Mouse (Mus musculus): Measurements from ENCODE around the gene Cfap74. TPM values are rescaled to one million over a fixed set of nuclear protein-coding genes. Genes with fewer than 3 reads are reported as not detected.
A peak's percentile ranks its signal among the peaks of the same experiment; 100 is the strongest.

Cfap74 gene
- total and polyA plus RNA-seq, 3 experiments, result 0.39 to 1.0 TPM; not detected in 1

- Histone ChIP-seq H3K27me3 (ENCODE audit: control insufficient read depth in 1 of 2, insufficient read depth in 2 of 2, low read length in 2 of 2) (no peaks in the 10 kb centered on the region), H3K4me1 (ENCODE audit: control insufficient read depth in 1 of 2, insufficient read depth in 2 of 2, low read length in 2 of 2) (peaks cover 21 to 45% of the 10 kb centered on the region in 2 experiments), H3K4me3 (ENCODE audit: control insufficient read depth in 1 of 2, insufficient read depth in 1 of 2, low read depth in 2 of 2, low read length in 2 of 2) (0 out of 4 replicates have a peak overlapping the region, but pooled peaks of 1 of the 2 experiments have one; percentile 8), H3K9me3 (replicated peaks; ENCODE audit: insufficient read depth, low read length) (no peaks in the 10 kb centered on the region), H3K79me2 (ENCODE audit: control insufficient read depth, insufficient read depth, low read length, poor library complexity) (peaks cover 30% of the 10 kb centered on the region), H3K36me3 (ENCODE audit: control insufficient read depth in 1 of 2, insufficient read depth in 2 of 2, low read length in 2 of 2) (peaks cover 2 to 51% of the 10 kb centered on the region in 2 experiments; a peak in 3 of 4 replicates), H3K27ac (ENCODE audit: control insufficient read depth, low read depth, low read length) (peak overlapping the region; percentile 82), H3K9ac (ENCODE audit: control insufficient read depth, low read depth, low read length, poor library complexity, severe bottlenecking) (peak overlapping the region; percentile 29)
- 0 out of 2 replicates have a peak, but pooled peaks have one; percentile 19 for TF ChIP-seq MAX (IDR thresholded peaks at IDR 0.05; ENCODE audit: low read length)
- TF ChIP-seq POLR2AphosphoS5 (IDR thresholded peaks at IDR 0.05; ENCODE audit: borderline replicate concordance, low read depth, low read length), result no peak
- TF ChIP-seq ETS1 (IDR thresholded peaks at IDR 0.05; ENCODE audit: low read depth, low read length), result no peak
- peak in 1 of 2 experiments; percentile 32; a peak in 1 of 4 replicates for TF ChIP-seq POLR2A (IDR thresholded peaks at IDR 0.05; ENCODE audit: control insufficient read depth in 1 of 2, insufficient read depth in 1 of 2, low read depth in 1 of 2, low read length in 2 of 2, poor library complexity in 1 of 2)
- TF ChIP-seq SIN3A (IDR thresholded peaks at IDR 0.05; ENCODE audit: low read length), result no peak
- TF ChIP-seq GATA1 (IDR thresholded peaks at IDR 0.05; ENCODE audit: low read depth, low read length), result peak; percentile 22; the same call in 1 of the 2 replicates
- DNase-seq (ENCODE audit: low read depth, low spot score), result peak; percentile 68
Observed at GRCm38 (mm10) chr4:155489101-155489970, 80.3 kb downstream of the Cfap74 start.

- TF ChIP-seq MXI1 (IDR thresholded peaks at IDR 0.05; ENCODE audit: low read depth, low read length) (peak; percentile 4; the same call in 1 of the 2 replicates), ELF1 (IDR thresholded peaks at IDR 0.05; ENCODE audit: low read depth, low read length) (0 out of 2 replicates have a peak, but pooled peaks have one; percentile 26), POLR2AphosphoS5 (IDR thresholded peaks at IDR 0.05; ENCODE audit: borderline replicate concordance, low read depth, low read length) (no peak)
- no peaks in the 10 kb centered on the region for H3K27me3 ChIP-seq (ENCODE audit: control insufficient read depth in 1 of 2, insufficient read depth in 2 of 2, low read length in 2 of 2)
- H3K36me3 ChIP-seq (ENCODE audit: control insufficient read depth in 1 of 2, insufficient read depth in 2 of 2, low read length in 2 of 2), result peaks cover 3 to 58% of the 10 kb centered on the region in 2 experiments; a peak in 3 of 4 replicates
- peak overlapping the region; percentile 72 for H3K9ac ChIP-seq (ENCODE audit: control insufficient read depth, low read depth, low read length, poor library complexity, severe bottlenecking)
- H3K4me1 ChIP-seq (ENCODE audit: control insufficient read depth in 1 of 2, insufficient read depth in 2 of 2, low read length in 2 of 2), result peaks cover 24 to 45% of the 10 kb centered on the region in 2 experiments
- H3K4me3 ChIP-seq (ENCODE audit: control insufficient read depth in 1 of 2, insufficient read depth in 1 of 2, low read depth in 2 of 2, low read length in 2 of 2), result peak overlapping the region; percentile 84 to 94
- H3K9me3 ChIP-seq (replicated peaks; ENCODE audit: insufficient read depth, low read length), result no peaks in the 10 kb centered on the region
- peak overlapping the region; percentile 82 for H3K27ac ChIP-seq (ENCODE audit: control insufficient read depth, low read depth, low read length)
- H3K79me2 ChIP-seq (ENCODE audit: control insufficient read depth, insufficient read depth, low read length, poor library complexity), result peaks cover 40% of the 10 kb centered on the region
- DNase-seq (ENCODE audit: low read depth, low spot score), result peak; percentile 68
Observed at GRCm38 (mm10) chr4:155490456-155490855, 81.5 kb downstream of the Cfap74 start.

- peaks cover 3 to 58% of the 10 kb centered on the region in 2 experiments; a peak in 3 of 4 replicates for H3K36me3 ChIP-seq (ENCODE audit: control insufficient read depth in 1 of 2, insufficient read depth in 2 of 2, low read length in 2 of 2)
- peaks cover 46% of the 10 kb centered on the region for H3K79me2 ChIP-seq (ENCODE audit: control insufficient read depth, insufficient read depth, low read length, poor library complexity)
- H3K9ac ChIP-seq (ENCODE audit: control insufficient read depth, low read depth, low read length, poor library complexity, severe bottlenecking), result peak within 1 kb of the TSS; percentile 89
- peaks cover 24 to 45% of the 10 kb centered on the region in 2 experiments for H3K4me1 ChIP-seq (ENCODE audit: control insufficient read depth in 1 of 2, insufficient read depth in 2 of 2, low read length in 2 of 2)
- H3K9me3 ChIP-seq (replicated peaks; ENCODE audit: insufficient read depth, low read length), result no peaks in the 10 kb centered on the region
- no peaks in the 10 kb centered on the region for H3K27me3 ChIP-seq (ENCODE audit: control insufficient read depth in 1 of 2, insufficient read depth in 2 of 2, low read length in 2 of 2)
- peak; percentile 89 for DNase-seq (ENCODE audit: low read depth, low spot score)
- H3K4me3 ChIP-seq (ENCODE audit: control insufficient read depth in 1 of 2, insufficient read depth in 1 of 2, low read depth in 2 of 2, low read length in 2 of 2), result peak within 1 kb of the TSS; percentile 84 to 99
- H3K27ac ChIP-seq (ENCODE audit: control insufficient read depth, low read depth, low read length), result peak within 1 kb of the TSS; percentile 82
- 0 out of 2 replicates have a peak, but pooled peaks have one; percentile 41 for TF ChIP-seq ELF1 (IDR thresholded peaks at IDR 0.05; ENCODE audit: low read depth, low read length)
- no peak for TF ChIP-seq TAL1 (IDR thresholded peaks at IDR 0.05; ENCODE audit: low read length)
- TF ChIP-seq JUND (IDR thresholded peaks at IDR 0.05; ENCODE audit: low read depth, low read length), result no peak
- TF ChIP-seq USF1 (IDR thresholded peaks at IDR 0.05; ENCODE audit: low read depth, low read length), result no peak
- peak; percentile 74 for TF ChIP-seq MAX (IDR thresholded peaks at IDR 0.05; ENCODE audit: low read length)
- 0 out of 4 replicates have a peak, but pooled peaks of 1 of the 2 experiments have one; percentile 19 for TF ChIP-seq EP300 (IDR thresholded peaks at IDR 0.05; ENCODE audit: low read depth in 1 of 2, low read length in 2 of 2)
- TF ChIP-seq NRF1 (IDR thresholded peaks at IDR 0.05; ENCODE audit: insufficient read depth, low read depth, low read length, poor library complexity, severe bottlenecking), result peak; percentile 84
- TF ChIP-seq MAZ (IDR thresholded peaks at IDR 0.05; ENCODE audit: low read depth, low read length), result peak; percentile 41; the same call in 1 of the 2 replicates
- TF ChIP-seq CHD1 (IDR thresholded peaks at IDR 0.05; ENCODE audit: low read depth, low read length), result no peak
- TF ChIP-seq TBP (IDR thresholded peaks at IDR 0.05; ENCODE audit: low read depth, low read length), result 0 out of 2 replicates have a peak, but pooled peaks have one; percentile 46
- no peak for TF ChIP-seq SMC3 (IDR thresholded peaks at IDR 0.05; ENCODE audit: low read depth, low read length)
- TF ChIP-seq USF2 (IDR thresholded peaks at IDR 0.05; ENCODE audit: borderline replicate concordance in 1 of 2, insufficient read depth in 1 of 2, low read depth in 1 of 2, low read length in 2 of 2), result no peak
- no peak for TF ChIP-seq CTCF (IDR thresholded peaks at IDR 0.05 in 2 of 3, conservative IDR thresholded peaks at IDR 0.05 in 1 of 3; ENCODE audit: control insufficient read depth in 1 of 3, insufficient read depth in 1 of 3, low read depth in 2 of 3, low read length in 3 of 3, poor library complexity in 1 of 3, severe bottlenecking in 1 of 3)
- TF ChIP-seq HCFC1 (IDR thresholded peaks at IDR 0.05; ENCODE audit: low read depth, low read length), result peak; percentile 79
- TF ChIP-seq MXI1 (IDR thresholded peaks at IDR 0.05; ENCODE audit: low read depth, low read length), result peak; percentile 74
- TF ChIP-seq UBTF (IDR thresholded peaks at IDR 0.05; ENCODE audit: borderline replicate concordance, insufficient read depth, low read depth, low read length), result no peak
Observed at GRCm38 (mm10) chr4:155490990-155491504, 82.1 kb downstream of the Cfap74 start, which contains the start of gene Gnb1. TSS of gene Gnb1 (plus strand) at chr4:155491361.
